Mouse (Mus musculus): ENCODE results near the gene Csrp3.

- TF ChIP-seq CTCF (IDR thresholded peaks at IDR 0.05; ENCODE audit: borderline replicate concordance, control insufficient read depth, extremely low read depth, insufficient read depth, low read length, poor library complexity) (no peak), POLR2A (IDR thresholded peaks at IDR 0.05; ENCODE audit: control insufficient read depth, extremely low read depth, insufficient read depth, low read length, poor library complexity) (no peak)
These were observed 37.2 kb downstream of the Csrp3 start for GRCm38 (mm10) chr7:48810652-48811051.
